Mouse (Mus musculus) cerebellum, adult 11 months (tissue): ENCODE data around the gene Zfp93.

Experiments used
- DNase-seq: peaks from one replicate; pipeline ENCODE4 v3.0.0; 2022

Zfp93 gene

DNA sequence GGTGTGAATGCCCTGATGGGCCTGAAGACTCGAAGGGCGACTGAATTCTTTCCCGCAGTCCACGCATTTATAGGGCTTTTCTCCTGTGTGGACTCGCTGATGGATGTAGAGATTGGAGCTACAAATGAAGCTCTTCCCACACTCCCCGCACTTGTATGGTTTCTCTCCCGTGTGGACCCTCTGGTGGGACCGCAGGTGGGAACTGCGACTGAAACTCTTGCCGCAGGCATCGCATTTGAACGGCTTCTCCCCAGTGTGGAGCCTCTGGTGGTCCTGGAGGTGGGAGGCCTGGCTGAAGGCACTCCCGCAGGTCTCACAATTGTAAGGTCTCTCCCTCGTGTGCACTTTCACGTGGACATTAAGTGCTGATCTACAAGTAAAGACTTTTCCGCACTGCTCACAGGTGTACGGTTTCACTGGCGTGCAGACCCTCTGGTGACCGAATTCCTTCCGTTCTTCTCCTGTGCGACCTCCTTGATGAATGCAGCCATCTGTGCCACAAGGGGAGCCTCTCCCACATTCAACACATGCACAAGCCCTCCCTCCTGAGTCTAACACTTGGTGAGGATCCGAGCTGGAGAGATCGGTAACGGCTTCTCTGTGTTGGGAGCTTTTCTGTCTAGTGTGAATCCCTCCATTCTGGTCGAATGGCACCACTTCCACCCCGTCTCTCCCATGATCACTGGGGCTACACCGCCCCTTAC is 21.3 kb downstream of the Zfp93 start:
- DNase-seq: no peak

DNA sequence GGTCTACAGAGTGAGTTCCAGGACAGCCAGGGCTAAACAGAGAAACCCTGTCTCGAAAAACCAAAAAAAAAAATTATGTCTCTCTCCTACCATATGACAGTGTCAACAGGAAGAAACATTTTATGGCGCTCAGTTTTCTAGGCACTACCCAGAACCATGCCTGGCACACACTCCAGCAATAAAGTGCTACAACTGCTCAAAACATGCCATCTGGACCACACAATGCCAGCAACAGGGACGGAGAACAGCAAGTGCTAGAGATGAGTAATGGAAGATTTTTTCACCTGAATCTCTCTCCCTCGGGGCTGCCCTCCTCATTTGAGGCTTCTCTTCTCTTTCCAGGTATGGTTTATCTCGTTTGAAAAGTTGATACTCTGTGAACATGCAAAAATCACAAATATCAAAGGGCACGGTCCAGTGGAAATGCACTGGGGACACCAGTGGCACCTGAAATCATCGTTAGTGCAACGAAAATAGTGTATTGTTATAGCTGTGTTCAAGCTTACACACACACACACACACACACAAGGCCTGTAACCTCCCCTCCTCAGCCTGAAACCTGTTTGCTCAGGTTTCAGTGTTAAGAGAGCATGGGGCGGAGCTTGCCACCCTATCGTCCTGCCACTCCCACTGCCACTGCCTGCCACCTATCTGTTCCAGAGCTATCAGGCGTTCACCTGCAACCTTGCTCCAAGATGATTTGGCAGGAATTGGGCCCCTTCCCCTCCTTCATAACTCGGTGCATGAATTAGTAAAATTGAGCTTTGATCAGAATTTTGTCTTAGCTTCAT is 23.0 kb downstream of the Zfp93 start:
- no peak for DNase-seq

DNA sequence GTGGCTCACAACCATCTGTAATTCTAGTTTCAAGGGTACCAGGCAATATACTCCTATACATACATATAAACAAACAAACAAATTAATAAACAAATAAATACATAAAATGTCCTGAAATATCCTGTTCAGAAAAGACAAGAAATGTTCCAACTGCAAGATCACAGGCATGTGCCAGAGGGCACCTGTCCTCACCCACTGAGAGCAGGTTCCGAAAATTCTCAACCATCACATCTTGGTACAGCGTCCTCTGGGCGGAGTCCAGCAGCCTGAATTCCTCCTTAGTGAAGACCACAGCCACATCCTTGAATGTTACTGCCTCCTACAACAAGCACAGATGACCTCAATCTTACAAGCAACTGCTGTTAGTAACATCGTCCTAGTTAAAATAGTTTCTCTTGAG is 24.5 kb downstream of the Zfp93 start:
- DNase-seq: no peak

DNA sequence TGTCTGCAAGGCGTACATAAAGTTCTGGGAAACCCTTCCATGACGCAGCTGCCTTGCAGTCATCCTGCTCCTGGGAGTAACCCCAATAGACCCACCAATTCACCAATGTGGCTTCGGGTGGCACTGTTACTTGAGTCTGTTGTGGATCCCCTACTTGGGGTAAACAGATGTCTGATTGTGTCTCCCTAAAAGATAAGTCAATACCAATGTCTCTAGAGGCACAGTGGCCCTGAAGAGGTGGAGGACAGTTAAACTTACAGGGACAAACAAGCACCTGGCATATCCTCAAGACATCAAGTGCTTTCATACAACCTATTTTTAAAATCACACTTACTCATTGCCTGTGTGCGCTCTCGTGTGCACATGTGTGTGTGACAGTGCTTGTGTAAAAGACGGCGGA is 25.2 kb downstream of the Zfp93 start:
- DNase-seq: no peak

DNA sequence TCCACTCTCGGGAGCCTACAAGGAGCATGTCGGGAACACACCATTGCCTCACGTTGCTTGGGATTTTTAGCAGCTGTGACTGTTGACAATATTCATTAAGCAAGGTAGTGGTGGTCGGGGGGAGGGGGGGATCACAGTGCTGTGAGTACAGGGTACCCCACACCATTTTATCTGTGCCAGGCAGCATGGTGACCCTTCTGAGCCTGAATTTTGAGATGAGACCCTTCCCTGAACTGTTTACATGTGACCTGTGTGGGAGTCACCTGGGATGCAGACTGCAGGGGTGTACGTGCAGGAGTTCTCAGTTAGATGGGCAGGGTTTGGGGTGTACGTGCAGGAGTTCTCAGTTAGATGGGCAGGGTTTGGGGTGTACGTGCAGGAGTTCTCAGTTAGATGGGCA is 26.2 kb downstream of the Zfp93 start:
- no peak for DNase-seq

DNA sequence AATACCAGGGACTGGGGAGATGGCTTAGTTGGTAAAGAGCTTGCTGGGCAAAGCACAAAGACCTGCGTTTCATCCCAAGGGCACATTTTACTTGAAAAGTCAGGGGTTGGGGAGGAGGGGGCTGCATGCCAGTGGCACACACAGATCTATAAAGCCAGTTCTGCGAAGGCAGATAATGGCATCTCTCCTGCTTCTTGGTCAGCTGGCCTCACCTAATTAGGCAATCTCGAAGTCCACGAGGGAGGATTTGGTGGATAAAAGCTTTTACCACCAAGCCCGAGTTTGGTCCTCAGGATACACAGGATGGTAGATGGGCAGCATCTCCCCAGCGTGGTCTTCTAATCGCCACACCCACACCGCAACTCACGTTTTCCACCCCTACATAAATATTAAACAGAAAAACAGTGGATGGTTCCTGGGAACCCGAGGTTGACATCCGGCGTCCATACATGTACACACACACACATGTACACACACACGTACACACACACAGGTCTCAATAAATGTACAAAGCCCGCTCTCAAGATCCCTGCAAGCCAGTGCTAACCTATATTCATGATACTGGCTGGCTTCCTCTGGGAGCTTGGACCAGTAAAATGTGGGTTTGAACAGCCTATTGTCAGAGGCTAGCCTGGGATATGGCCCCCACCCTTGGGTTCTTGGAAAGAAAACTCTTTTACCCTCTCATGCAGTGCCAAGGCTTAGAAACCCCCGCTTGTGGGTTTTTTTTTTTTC is 27.3 kb downstream of the Zfp93 start:
- DNase-seq: no peak

DNA sequence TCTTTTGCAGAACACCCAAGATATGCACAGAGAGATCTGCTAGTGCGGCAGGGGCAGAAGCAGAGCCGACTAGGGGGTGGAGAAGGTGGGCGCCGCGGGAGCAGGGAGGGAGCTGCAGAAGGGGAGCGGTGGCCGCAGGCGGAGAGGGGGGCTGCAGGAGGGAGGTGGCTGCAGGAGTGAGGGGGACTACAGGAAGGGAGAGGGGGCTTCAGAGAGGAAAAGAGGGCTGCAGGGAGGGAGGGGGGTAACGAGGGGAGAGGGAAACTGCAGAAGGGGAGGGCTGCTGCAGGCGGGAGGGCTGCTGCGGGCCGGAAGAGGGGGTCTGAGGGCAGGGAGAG is 28.4 kb downstream of the Zfp93 start:
- DNase-seq: peak; percentile 29

DNA sequence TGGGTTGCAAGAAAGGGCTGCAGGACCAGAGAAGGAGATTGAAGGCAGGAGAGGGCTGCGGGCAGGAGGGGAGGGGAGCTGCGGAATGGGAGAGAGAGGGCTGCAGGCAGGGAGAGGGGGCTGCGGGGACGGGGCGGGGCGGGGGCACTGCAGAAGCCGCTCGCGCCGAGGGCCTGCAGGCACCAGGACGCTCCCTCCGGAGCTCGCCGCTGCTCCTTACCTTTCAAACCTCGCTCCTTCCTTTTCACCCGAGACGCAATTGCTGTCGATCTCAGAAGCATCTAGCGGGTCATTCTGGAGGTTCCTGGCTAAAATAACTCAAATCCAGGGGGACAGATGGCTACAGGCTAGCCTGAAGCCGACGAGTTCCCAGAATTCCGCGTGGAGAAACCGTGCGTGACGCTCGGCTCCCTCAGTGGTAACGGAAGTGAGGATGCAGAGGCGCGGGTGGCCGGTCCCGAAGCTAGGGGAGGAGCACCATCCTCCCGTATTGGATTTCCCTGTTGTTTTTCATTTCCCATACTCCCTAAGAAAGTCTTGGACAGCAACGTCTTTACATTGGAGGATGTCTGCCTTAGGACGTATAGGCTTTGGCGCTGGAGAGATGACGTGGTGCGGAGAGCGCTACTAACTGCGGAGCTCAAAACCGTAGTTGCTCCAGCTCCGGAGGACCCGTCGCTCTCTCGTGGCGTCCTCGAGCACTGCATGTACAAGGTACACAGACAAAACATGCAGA is 28.9 kb downstream of the Zfp93 start:
- peak; percentile 82 for DNase-seq

DNA sequence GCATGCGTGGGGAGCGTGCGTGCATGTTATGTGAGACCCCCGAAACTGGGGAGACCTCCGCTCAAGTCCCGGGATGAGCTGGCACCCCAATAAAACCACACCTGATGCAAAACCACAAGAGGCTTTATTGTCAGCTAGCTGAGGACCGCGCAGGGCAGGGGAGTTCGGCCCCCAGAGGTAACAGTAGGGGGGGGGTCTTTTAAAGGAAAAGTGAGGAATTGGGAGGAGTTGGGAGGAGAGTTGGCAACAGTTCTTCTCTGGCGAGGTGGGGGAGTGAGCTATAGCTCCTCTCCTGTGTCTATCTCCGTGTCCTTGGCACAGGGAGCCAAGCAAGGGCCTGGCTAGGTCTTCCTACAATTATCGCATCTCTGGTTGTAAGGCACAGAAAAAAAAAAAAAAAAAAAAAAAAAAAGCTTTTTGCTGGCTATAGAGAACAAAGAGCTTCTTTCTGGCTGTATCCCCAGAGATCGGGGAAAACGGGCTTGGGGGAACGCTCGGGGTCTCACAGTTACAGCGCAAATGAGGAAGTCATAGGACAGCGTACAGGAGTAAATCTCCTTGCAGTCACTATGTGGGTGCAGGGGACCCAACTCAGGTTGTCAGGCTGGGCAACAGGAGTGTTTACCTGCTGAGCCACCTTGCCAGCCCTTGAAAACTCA is 29.7 kb downstream of the Zfp93 start:
- peak; percentile 43 for DNase-seq

DNA sequence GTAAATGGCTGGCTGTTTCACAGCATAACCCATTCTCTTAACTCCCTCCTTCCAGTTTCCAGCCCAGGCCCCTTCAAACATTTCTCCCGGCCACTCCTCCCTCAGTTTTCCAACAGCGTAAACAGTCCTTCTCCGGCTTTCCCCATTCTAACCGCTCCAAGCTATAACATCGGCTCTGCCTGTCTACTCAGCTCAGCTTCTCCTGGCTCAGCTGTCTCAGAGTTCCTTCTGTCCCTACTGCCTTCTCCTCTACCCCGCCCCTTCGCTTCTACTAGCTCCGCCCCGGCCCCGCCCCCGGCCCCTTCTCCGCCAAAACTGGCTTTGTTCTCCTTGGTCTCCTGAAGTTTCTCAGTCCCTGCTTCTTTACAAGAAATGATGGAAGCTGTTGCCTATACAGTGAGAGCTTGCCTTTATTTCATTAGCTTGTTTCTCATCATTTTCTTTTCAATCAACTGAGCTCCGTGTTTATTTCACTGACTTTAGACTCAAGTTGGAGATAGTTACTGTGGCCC is 30.6 kb downstream of the Zfp93 start, which contains the start of gene Zfp61:
Gene Zfp61, minus strand, starts transcription at position 462 of the 512 bp plus-strand sequence.
- DNase-seq: no peak

DNA sequence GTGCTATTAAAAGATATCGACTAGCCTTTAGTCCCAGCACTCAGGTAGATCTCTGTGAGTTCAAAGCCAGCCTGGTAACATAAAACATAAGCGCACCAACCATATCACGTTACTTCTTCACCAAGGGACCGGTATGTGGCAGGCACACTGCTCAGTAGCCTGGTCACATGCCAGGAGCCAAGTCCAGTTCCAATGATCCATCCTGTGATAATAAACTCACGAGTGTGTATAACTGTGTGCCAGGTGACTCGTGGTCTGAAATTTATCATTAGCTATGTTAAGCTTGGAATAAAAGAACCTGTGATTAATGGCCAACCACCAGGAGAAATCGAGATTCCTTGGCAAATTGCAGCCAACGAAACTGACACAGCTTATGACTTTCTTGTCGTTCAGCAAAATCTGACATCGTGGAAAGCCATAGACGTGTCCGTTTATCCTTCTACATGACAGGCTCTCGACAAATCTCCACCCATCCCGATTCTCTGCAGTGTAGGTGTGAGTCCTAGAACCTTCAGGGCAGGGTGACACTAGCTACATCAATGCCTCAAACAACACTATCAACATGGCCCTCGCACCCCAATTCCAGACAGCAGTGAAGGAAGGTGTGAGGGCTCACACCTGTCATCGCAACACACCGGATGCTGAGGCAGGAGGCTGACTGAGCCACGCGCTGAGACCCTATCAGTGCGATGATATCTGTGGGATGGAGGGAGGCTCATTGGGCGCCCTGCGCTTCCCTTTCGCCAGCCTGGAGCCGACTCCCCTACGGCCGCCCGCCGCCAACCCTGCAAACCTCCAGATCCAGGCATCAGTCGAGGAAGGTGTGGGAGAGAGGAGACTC is 45.7 kb downstream of the Zfp93 start:
- DNase-seq: peak; percentile 39

DNA sequence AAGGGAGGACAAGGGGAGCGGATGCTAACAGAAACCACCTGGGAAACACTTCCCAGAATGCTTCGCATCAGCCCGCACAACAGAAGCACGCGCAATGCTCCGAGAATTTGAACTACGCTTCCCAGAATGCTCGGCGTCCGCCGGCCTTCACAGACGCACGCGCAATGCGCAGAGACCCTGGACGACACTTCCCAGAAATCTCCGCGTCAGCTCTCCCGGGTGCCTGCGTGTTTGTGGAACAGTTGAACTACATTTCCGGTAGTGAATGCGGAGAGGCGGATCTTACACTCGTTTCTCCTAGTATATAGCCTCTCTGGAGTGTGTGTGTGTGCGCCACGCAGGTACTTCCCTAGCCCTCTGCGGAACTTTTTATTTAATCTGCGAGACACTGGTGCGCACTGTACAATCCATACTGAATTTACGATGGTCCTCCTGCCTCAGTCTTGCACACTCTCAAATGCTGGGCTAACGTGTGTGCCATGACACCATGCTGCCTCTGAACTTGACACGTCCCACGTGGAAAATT is 46.4 kb downstream of the Zfp93 start, which contains the start of gene Zfp94:
Gene Zfp94, minus strand, starts transcription at position 100 of the 526 bp plus-strand sequence.
- DNase-seq: peak; percentile 93

DNA sequence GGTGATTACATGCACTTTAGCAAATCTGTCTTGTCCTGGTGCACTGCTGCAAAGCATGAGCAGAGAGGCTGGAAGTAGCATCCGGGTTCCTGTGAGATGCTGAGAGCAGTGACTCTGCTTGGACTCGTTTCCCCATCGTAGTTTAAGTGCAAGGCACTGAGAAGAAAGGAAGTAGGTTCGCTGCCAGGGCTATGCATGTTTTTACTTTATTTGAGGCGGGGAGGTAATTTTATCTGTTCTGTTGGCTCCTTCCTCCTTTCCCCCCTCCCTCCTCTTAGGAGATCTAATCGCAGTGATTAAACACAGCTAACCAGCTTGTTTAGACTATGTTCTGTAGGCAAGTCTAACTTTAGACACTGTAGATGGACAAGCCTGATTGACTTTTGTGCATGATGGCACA is 48.7 kb downstream of the Zfp93 start:
- DNase-seq: no peak

DNA sequence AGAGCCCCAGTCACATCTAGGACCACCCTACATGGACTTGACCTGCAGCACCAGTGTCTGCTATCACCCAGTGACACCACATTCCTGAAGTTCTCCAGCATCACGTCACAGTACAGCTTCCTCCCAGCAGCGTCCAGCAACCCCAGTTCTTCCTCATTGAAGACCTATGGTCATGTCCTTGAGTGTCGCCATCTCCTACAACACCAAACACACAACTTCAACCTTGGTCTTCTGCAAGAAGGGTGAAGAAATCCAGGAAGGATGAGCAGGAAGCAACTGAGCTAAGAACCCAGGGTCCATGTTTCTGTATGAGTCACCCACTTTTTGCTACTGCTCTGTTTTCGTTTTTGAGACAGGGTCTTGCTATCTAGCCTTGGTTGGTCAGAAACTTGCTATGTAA is 52.4 kb downstream of the Zfp93 start:
- DNase-seq: no peak

DNA sequence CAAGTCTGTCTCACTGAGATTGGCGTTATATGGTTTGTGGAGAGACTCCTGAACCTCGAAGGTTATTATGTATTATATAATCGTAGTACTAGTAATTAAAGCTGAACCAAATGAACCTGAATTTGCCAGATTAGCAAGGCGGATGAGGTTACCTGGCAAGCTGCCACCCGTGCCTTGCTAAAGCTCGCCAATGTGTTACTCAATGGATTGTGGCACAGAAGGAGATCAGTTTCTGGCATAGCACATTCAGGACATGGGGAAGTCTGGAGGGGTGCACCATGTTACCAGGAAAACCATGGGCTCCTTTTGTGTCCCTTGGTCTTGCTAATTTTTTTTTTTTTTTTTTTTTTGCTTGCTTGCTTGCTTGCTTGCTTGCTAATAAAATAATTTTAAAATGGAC is 55.0 kb downstream of the Zfp93 start:
- no peak for DNase-seq

DNA sequence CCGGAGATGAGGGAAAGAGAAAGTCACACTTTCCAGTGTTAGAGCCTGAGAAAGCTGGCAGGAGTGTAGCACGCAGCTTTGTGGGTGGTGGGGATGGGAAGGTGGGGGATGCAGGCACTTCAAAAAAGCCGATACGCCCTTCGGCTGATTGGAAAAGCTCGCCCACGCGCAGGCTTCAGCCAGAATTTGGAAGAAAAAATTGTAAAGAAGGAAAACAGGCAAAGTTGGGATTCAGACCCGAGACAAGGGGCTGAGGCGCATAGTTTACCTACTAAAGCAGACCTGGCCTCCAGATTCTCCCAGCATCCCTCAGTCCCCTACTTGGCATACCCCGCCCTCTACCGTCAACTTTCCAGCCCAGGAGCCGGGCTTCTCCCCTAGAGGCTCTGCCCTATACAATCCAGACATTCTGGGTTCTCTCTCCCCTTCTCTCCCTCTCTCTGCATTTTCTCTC is 55.5 kb downstream of the Zfp93 start:
- no peak for DNase-seq

DNA sequence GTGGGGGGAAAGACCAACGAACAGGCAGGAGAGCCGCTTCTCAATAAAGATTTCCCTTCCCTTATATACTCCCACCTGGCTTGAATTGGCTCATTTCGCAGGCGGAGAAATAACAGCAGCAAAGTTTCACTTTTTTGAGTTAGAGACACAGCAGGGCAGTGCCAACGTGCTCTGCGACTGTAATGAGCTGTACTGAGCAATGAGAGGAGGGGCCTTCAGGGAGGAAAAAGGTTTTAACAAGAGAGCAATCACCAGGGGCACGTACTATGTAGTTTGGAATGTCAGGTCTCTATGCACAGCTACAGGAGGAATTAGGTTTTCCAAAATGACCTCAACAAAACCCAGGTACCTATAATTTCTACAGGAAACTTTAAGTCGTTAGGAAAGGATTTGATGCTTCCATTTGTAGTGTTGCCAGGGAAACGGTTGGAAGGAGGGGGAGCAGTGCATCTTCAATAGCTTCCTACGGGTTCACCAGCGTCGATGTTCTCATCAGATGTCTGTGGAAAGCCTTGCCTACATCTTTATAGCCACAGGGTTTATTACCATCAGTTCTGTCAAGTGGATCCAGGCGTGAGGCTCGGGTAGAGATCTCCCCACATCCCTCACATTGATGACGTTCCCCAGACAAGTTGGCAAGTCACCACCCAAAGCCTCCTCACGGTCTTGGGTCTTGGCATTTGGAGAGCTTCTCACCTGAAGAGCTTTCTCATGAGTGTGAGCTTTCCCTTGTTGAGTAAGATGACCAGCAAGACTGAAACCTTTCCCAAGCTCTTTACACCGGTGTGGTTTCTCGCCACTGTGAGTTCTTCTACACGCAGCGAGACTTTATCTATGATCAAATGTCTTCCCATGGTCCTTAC is 56.3 kb downstream of the Zfp93 start:
- DNase-seq: no peak
